Mouse (Mus musculus): ENCODE measurements around the gene Pik3r6.

DNA sequence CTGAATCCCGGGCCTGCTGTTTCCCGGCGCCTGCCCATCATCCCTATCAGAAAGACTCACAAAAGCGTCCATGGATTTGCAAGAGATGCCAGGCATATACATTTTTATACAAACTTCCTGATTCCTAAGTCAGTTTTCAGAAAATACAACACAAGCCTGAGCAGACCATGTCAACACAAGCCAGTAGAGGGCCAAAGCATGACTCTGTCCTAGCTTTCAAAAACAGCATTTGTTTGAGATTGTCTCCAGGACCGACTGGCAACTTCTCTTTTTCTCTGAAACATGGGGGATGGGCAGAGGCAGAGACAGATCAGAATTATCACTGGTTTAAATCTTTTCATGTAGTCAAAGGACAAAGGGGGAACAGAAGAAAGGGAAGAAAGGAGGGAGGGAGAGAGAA is 18.5 kb downstream of the Pik3r6 start:
- TF ChIP-seq POLR2A (IDR thresholded peaks at IDR 0.05; ENCODE audit: borderline replicate concordance, low read depth, low read length) (no peak), CTCF (IDR thresholded peaks at IDR 0.05; ENCODE audit: low read depth, low read length) (no peak)
